Mouse (Mus musculus): ENCODE results near the gene Akap17b.

Gene Akap17b

DNA sequence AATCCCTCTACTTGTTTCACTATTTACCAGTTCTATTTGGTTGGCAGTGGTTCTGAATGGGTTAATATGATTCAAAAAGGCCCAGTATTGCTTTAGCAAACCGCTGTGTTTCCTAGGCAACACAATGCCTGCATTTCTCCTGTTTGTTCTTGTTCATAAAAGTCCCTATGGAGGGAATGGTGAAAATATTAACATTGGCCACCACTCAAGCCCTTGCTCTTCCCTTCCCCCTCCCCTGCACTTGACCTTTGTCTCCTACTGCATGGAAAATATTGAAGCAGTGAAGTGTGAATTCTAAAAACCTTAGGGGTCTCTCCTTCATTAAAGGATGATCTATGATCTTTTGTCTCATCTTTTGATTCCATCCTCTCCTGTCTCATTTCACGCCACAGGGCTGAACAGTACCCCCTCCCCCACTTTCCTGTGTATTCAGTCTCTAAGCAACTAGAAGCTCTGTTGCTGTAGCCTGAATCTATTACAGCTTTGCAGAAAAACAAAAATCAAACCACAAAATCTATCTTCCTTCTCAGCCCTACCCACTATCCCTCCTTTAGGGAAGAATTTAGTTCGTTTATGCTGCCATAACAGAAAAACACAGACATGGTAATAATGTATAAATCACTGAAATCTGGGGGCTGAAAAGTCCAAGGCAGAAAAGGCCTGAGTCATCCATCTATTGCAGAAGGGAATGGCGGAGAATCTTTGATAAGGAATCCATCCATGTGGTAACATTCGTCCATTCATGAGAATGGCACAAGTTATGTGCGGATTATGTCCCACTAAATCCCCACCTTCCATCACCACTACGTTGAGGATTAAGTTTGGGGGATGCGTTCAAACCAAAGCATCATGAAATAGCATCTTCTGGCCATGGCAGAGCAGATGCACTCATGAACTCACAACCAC is 57.6 kb downstream of the Akap17b start:
- peak; percentile 32 for DNase-seq (ENCODE audit: low spot score)

DNA sequence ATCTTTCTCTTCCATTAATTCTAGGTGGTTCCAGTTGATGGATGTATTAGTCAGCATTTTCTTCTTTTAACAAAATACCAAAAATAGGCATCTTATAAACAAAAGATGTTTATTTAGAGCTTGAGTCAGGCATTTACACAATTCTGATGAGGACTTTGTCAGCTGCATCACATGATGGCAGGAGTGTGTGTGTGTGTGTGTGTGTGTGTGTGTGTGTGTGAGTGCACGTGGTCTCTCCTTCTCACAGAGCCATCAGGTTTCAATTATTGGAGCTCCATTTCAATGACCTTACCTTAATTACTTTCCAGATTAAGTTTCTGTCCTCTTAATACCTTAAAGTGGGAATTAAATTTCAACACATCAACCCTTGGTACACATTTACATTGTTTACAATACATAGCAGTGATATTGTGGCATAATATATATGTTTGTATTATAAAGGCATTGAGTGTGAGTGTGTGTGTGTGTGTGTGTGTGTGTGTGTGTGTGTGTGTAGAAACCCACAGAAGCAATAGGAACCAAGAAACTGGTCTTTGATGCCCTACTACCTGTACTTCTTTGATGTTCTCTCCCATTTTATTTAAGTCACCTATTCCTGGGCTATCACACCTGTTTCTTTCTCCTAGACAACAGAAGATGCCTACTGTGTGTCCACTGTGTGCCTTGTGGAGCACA is 58.4 kb downstream of the Akap17b start:
- DNase-seq (ENCODE audit: low spot score) = no peak

DNA sequence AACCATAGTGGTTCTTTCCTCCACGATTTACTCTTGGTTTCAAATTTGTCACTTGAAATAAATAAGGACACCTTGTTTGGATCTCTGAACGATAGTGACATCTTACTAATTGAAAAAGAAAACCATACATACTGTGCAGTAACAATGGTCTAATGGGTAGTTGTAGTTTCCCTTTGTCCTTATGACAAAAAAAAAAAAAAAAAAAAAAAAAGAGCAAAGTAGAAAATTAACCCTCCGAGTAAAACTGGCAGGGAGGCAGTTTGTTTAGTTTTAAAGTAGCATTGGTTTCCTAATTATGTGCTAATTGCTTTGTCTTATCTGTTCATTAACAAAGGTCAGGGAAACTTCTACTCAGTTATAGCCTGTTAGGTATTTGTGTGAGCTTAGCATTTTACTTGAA is 83.1 kb downstream of the Akap17b start:
- no peak for DNase-seq (ENCODE audit: low spot score)

DNA sequence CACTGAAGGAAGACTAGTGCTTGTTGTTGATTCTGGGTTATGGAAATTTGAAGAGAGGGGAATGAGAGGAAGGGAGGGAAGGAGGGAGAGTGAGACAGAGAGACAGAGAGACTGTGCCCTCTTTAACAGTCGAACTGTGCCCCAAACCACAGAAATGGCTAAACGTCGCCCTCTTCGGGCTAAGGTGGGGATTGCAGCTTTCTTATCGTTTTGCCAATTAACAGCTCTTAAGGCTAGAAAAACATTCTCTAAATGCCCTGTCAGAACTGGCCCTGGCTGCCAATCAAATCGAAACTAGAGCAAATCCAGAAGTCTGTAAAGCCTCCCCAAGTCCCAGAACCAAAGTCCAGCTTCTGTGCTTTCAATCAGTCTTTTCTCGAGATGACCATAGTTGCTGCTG is 83.5 kb downstream of the Akap17b start:
- DNase-seq (ENCODE audit: low spot score) = peak; percentile 76

DNA sequence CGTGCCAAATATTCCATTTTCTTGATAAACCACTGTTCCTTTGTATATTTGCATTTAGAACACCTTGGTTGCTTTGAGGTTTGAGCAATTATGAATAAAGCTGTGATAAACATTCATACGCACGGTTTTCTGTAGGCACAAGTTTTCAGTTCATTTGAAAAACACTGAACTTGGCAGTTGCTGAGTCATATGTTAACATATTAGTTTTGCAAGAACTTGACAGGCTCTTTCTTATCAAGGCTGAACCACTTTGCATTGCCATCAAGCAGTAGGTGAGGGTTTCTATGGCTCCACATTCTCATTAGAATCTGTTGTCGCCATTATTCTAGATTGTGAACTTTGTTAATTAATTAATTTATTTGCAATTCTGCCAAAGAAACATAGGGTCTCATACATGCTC is 85.0 kb downstream of the Akap17b start:
- DNase-seq (ENCODE audit: low spot score) = no peak
